Mouse (Mus musculus) adrenal gland, adult (tissue): ENCODE results near the gene Ftsj3.

ENCODE experiments used
- DNase-seq, 2 experiments: peaks; one replicate each; pipeline ENCODE4 v3.0.0; 2022 to 2023; ENCODE audit warnings: low spot score in 1 of 2; ENCODE audit not compliant: inconsistent age in 2 of 2

The Ftsj3 gene

DNA sequence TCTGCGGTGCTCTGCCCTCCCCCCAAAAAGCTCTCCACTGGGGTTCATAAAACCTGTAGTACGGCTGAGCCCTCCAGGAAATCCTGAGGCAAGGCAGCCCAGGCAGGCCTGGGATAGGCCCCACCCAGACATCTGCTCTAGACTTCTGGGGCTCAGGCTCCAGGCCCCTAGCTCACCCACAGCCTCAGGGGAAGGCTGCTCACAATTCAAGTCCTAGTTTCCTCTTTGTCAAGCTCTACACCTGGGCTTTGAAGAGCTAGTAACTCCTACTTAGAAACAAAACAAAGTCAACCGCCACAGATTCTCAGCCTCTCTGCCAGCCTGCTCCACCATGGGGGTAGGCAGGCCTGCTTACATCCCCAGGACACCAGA, 13.2 kb upstream of the Ftsj3 start:
- DNase-seq, result peak; percentile 52 to 80

DNA sequence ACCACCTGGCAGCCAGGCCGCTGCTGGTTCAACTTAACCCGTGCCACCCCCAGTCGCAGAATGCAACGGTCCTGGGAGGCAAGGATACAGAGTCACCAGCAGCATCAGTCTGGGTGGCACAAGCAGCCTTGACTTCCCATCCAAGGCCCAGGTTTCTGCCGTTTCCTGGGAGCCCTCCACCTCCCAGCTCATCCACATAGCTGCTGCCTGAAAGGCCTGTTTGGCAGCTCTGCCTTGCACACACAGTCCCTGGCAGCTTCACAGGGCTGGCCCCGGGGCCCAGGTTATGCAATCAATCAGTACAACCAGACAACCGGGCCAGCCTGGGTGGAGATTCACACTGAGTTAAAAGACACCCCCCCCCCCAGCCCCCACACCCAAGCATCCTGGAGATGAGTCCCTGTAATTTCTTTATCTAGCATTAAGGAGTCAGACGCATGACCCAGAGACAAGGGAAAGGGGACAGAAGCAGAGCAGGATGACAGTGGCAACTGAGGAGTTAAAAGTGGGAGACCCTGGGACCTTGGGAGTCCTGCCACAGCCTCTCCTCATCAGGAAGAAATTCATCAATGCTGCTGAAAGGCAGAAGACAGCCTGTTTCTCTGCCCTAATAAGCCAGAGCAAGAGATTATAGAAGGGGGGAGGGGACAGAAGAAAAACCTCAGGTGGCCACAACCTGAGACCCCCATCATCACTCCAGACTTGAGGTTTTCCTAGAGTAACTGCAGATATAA, 12.6 kb upstream of the Ftsj3 start:
- DNase-seq, result peak; percentile 93 to 95

DNA sequence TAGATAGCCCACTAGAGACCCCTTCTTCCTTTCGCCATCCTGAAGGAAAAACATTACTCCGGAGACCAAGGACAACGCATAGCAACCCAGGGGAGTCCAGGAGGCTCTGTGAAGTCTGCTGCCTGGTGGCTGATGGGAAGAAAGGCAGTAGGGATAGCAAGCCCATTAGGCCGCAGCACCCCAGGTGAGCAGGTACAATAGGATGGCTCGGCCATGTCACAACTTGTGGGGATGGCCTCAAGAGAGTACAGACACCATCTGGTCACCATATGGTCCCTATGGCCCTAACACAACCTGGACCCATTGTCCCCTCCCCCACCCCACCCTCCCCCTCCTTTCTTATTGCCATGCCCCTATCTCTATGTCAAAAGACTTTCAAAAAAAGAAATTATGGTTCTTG, 12.0 kb upstream of the Ftsj3 start:
- no peak for DNase-seq

DNA sequence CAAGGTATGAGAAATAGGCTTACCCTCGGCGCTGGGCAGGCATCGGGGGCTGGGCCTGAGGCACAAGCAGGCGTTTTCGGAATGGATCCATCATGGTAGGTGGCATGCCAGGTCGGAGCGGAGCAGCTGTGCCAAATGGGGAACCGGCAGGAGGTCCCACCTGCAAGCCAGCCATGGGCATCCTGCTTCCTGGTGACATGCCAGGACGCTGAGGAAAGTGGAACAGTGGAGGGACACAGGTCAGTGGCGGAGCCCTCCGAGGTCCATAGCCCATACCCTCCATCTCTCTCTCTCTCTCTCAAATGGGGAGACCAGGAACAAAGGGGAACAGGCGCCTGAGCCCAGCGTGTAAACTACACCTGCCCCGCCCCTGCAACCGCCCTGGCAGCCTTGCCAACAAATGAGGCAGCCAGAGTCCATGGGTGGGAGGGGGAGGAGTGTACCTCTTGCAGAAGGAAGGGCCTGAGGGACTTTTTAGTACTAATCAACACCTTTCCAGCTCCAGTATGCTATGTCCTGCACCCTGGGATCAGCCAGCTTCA, 11.5 kb upstream of the Ftsj3 start:
- DNase-seq, result peak; percentile 73 to 87

DNA sequence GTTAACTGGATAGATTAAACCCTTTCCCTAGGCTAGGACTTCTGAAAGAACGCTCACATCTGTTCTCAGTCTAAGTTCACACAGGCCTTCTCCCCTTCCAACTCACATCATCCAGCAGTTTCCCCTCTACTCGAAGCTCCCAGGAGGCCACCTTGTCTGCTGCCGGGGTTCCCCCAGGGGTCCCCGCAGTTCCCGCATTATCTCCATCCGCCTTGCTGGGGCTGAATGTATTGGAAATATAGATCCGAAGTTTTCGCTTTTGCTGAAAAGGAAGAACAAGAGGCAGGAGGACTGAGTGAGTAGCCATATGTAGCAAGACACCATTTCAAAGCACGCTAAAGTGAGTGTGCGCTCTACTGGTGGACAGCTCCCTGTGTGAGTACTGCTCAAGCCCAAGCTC, 10.6 kb upstream of the Ftsj3 start:
- DNase-seq, result peak in 1 of 2 experiments; percentile 40

DNA sequence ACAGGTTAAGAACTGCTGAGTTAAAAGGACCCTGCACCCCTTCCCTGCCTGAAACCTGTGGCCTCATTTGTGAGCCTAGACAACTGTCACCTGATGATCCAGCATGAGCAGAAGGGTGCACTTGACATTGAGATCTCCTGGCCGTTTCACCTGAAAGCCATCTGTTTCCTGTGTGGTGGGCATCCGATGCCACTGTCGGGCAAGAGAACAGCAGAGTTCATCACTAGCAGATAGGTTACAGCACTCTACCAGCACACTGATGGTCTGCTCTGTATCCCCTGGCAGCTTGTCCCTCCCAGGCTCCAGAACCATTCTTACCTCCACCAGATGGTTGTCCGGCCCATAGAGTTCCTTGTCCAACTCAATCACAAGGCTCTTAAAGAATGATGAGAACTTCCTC, 9.7 kb upstream of the Ftsj3 start:
- peak in 1 of 2 experiments; percentile 30 for DNase-seq

DNA sequence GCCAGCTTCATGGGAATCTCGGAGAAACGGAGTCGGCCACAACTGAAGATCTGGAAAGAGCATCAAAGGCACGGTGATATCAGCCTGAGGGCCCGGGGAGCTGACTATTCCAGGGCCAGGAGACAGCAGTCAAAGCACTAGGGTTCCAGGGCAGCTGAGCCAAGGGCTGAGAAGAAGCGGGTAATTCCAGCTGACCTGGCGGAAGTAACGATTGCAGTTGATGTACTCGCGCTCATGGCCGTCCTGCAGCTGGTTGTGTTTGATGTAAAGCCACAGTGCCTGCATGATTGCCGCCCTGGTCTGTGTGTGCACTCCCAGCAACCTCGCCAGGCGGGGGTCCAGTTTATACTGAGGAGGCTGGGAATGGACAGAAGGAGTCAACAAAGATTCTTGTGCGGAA, 9.1 kb upstream of the Ftsj3 start:
- DNase-seq, result peak in 1 of 2 experiments; percentile 37

DNA sequence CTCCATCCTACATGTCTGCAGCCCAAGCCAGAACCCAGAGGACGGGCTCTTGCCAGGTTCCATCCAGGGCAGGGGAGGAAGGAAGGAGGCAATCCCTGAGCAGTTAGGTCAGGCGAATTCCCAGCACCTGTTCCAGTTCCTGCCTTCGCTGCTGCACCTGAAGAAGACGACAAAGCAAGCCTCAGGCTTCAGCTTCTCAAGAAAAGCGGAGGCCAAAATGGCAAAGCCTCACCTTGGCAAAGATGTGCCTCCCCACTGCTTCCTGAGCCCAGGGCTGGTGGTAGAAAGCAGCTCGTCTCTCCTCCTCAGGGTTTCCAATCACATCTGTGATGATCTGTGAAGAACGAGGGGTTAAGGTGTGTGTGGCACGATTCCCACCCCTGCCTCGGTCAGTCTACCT, 8.1 kb upstream of the Ftsj3 start:
- peak in 1 of 2 experiments; percentile 29 for DNase-seq

DNA sequence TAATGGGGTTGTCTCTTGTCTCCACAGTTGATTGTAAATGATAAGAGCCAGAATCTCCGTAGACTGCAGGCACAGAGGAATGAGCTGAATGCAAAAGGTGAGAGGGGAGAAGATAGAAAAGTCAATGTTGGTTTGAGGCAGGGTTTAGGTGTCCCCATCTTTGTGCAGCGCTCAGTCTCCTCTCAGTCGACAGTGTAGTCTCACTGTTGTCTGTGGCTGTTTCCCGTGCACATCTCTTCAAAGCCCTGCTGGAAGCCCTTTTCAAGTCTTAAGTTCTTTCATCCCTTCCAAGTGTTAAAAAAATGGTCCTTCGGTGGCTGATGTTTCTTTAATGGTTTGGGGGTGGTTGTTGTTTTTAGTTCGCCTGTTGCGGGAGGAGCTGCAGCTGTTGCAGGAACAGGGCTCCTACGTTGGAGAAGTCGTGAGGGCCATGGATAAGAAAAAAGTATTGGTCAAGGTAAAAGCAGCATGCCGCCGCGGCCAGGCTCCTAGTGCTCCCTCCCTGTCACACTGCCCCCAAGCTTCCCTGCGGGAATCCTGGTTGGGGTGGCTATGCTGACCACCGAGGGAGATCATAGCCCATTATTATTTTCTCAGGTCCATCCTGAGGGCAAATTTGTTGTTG, 5.1 kb upstream of the Ftsj3 start:
- DNase-seq, result peak in 1 of 2 experiments; percentile 58

DNA sequence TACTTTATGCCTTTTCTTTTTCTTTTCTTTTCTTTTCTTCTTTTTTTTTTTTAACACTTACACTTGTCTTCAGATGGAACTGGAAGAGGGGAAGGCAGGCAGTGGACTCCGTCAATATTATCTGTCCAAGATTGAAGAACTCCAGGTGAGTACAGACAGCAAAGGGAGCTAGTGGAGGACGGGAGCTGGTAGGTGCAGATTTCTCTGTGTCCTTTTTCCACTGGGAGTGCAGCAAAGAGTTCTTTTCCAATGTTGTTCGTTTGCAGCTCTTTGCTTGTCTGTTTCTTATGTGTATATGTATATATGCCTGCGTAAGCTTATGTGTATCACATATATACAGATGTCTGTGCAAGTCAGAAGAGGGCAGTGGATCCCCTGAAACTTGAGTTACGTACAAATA, 896 bp upstream of the Ftsj3 start:
- DNase-seq, result peak in 1 of 2 experiments; percentile 68

DNA sequence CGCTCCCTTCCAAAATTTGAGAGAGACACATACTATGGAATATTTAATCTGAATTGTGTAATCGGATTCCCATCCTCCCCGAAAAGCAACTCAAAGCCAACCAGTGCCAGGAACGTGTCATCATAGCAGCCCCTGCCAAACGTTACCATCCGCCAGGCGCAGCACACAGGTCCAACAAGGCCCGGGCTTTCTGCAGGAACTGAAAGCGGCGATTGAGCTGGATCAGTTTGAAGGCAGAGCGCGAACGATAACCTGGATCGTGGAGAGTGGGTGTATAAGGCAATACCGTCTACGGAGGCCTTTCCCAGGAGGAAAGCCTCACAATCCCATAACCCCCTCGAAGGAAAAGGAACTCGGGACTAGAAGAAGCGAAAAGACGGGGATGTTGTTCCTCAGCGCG, 705 bp downstream of the Ftsj3 start:
- DNase-seq, result no peak

DNA sequence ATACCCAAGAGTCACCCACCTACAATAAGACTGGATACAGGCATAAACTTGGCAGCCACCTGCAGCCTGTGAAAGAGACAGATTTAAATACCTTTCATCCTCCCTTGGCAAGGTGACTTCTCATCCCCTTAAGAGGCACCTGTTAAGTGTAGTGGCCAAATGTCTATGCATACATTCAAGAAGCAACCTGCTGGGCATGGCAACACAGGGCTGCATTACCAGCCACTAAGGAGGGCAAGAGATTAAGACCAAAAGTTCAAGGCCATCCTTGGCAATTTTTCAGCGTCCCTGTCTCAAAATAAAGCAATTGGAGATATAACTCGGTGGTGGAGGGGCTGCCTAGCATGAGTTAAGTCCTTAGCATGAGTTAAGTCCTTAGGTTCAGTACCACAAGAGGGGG, 1.1 kb downstream of the Ftsj3 start:
- no peak for DNase-seq

DNA sequence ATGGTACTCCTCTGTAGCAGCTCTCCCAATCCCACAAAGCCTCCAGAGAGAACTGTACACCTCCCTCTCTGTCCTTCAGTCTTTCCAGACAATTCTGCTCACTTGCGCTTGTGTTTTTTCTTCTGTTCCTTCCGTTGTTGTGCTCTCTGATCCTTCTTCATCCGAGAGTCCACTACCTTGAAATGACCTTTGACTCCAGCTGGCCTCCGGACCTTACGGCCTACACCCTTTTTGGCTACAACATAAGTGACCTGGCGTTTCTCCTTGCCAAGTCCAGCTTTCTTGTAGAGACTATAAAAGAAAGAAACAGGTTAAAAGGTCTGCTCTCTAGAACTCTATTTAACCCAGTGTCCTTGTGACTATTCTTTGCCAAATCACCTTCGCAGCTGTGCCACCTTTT, 6.6 kb downstream of the Ftsj3 start:
- DNase-seq, result no peak

DNA sequence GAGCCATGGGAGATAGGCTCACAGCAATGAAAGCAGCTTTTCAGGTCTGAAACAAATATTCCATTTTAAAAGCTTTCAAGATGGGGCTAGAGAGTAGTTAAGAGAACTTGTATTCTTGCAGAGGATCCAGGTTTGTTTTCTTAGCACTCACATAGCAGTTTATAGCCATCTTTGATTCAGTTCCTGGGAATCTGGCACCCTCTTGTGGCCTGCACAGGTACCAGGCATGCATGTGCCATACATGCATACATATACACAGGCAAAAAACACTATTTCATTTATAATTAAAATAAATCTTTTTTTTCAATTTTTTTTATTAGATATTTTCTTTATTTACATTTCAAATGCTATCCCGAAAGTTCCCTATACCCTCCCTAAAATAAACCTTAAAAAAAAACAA, 9.0 kb downstream of the Ftsj3 start:
- no peak for DNase-seq

DNA sequence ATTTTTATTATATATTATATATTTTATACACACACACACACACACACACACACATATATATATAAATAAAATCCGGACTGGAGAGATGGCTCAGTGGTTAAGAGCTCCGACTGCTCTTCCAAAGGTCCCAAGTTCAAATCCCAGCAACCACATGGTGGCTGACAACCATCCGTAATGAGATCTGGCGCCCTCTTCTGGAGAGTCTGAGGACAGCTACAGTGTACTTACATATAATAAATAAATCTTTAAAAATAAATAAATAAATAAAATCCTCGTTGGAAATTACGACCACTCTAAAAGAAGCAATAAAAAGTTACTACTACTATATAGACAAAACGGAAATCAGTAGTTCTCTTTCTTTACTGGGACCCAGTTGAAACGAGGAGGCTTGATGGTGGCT, 21.9 kb downstream of the Ftsj3 start:
- DNase-seq, result peak in 1 of 2 experiments; percentile 32

DNA sequence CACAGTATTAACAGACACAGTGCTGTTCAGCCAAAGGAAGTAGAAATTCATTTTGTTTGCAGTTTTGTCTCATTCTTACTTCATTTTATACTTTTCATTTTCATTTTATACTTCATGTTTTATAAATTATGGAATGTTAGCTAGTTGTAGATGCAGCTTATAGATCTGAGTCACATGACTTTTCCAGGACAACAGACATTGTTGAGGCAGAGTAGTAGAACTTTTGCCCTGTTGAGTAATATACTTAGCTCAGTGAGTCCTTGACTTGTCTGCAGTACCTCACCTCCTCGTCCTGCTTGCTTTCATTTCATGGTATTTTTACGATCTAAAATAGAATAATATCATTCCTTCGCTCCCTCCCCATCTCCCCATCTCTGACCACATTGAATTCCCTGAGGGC, 35.3 kb downstream of the Ftsj3 start:
- peak in 1 of 2 experiments; percentile 32 for DNase-seq

DNA sequence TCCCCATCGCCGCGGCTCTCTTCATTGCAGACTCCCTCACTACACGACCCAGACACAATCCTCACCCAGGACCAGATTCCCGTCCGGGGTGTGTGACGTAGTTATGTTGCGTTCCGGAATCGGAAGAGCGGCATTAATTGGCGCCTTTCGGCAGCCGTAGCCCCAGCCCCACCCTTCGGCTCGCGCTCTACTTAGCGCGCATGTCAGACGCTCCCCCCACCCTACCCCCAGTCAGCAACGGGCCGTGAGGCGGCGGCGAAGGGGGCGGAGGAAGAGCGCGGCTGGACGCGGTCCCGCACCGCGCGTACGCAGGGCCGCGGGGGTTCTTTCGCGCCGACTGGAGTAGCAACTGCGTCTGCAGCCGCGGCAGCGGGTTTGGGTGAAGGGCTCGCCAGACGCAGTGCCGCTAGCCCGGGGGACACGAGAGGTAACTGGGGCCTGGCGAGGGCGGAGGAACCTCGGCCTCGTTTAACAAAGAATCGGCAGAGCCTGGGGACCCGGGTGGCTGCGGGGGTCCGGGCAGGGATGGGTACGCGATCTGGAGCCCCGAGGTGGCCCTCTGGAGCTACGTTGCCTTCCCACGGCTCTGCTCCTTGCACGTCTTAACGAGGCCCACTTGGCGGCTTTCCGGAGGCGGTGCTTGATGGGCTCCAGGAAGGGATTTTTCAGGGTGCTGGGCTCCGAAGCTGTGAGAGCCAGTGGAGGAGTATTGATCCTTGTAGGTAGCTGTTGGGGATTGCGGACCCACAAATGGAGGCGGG, 39.0 kb downstream of the Ftsj3 start, which contains the start of gene Ddx42:
Gene Ddx42 (plus strand): TSS at position 197 of the 761 bp plus-strand sequence.
- peak; percentile 94 to 97 for DNase-seq

DNA sequence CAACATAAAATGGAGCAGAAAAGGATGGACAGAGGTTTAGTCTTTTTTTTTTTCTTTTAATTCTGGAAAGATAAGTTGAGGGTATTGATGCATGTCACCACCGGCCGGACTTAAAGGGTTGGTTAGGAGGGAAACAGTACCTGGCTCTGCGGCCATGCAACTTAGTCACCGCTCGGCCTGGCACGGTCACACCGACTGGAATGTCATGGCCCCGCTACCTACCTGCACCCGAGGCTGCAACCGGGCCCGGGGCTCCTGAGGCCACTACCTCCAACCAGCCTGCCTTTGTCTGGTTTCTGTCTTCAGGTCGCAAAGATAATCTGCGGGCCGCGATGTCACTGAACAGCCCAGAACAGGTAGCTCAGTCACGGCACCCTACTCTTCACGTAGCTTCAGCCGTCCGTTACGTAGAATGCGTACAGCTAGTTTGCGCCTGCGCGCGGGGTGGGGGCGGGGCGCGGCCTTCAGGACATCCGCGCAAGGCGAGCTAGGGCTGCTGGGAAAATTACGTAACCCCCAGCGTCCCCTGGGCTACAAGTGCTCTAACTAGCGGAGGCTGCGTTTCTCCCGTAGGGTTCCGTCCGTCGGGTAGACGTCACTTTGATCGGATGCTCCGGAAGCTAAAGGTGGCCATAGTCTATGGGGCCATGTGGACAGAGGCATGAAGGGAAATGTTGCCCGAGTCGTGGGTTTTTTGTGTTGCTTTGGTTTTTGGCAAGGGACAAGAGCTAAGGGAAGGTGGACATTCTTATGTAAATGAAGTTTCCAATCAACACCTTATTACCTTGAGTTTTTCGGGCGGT, 39.8 kb downstream of the Ftsj3 start, which contains the start of gene Ccdc47:
Gene Ccdc47 (minus strand): TSS at position 418 of the 803 bp plus-strand sequence.
- DNase-seq, result peak; percentile 97 to 98

DNA sequence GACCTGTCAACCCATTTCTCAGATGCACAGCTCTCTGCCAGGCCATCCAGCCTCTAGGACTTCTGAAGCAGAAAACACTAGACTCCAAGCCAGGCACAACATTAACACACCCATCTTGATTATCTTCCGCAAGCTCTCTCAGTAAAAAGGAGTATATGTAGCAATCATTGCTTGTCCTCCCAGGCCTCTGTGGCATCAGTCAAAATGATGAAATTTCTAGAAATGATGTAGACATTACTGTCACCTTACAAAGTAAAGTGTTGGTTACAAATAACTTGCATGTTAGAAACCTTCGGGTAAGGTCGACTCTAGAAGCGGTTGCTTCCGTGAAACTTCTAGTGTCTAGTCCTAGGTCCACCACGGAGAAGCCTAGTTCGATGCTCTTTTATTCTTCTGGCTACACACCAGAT, 40.4 kb downstream of the Ftsj3 start:
- DNase-seq, result no peak

DNA sequence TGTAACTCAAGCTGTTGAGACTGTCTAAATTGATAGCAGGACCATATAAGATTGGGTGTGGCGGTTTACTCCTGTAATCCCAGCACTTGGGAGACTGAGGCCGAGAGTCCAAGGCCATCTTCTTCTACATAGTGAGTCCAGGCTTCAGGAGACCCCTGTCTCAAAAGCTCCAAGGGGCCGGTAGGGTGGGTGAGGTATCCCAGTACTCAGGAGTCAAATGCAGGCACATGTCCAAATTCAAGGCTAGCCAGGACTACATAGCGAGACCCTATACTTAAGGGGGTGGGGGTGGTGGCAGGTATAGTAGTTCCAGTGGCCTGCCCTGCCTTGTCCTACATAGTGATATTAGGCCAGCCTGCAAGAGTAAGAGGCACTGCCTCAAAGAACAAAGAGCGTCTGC, 41.0 kb downstream of the Ftsj3 start:
- DNase-seq, result peak in 1 of 2 experiments; percentile 40

DNA sequence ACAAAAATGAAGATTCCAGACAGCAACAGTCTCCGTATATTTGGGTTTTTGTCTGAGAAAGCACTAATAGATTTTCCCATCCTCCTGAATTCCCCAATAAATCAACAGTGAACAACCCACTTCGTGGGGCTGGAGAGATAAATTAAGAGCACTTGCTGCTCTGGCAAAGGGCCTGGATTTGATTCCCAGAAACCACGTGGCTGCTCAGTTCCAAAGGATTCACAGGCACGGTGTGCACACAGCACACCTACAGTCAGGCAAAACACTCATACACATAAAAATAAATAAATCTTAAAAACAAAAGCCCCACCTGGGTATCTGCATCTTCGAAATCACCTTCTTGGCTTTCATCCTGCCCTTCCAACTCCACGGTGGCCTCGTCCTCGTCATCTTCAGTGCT, 43.1 kb downstream of the Ftsj3 start:
- DNase-seq, result no peak
